Mouse (Mus musculus): ENCODE results near the gene Agpat4.
"Not testable (repeated sequence)": the region's sequence is repeated elsewhere in the genome, so short reads cannot be mapped to it uniquely, and the experiment has no call there.

Gene Agpat4

DNA sequence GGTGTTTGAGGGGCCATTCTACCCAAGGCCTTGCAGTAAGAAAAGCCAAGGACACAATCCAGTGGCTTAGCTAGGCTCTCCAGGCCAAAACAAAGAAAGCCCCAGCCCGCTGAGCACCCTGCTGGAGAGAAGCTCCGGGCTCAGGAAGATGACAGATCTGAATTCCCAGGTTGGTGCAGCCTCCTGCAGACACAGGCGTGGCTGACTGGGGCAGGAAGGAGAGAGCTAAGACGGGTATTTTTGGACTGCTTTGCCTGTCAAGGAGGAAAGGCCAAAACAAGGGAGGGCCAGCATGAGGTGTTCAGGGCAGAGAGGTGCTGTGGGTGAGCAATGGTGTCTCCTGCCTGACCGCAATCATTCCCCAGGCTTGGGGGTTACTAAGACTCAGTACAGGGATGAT is 105.2 kb downstream of the Agpat4 start:
- ChIA-PET CTCF (interaction anchor here in 2 of 4 experiments (0.6 to 1.1 kb wide), 3 partner anchors 144 to 1507 kb away, joined by 3 read pairs; no protein-coding TSS in a partner anchor), POLR2A (interaction anchor here in 2 of 4 experiments (0.6 to 3.1 kb wide), 11 partner anchors 9 to 187 kb away, joined by 3 to 15 read pairs (median 5); no protein-coding TSS in a partner anchor)

DNA sequence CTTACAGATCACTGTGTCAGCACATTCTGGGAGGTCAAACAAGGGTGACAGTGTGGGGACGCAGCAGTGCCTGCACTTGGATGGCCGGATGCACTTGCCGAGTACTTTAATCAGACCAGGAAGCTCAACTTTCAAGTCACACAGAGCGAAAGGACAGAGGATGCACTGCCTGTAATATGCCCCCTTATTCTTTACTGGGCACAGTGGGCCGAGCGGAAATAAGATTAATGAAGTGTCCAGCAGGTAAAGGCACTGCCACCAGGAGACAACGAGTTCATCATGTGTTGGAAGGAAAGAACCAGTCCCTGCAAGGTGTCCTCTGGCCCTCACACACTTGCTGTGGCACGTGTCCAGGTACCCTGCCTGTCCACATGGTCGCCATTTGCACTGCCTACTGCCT is 105.6 kb downstream of the Agpat4 start:
- CTCF ChIA-PET: no interaction called here
- POLR2A ChIA-PET: interaction anchor here in 2 of 4 experiments (0.6 to 3.1 kb wide), 8 partner anchors 9 to 188 kb away, joined by 3 to 15 read pairs (median 5); no protein-coding TSS in a partner anchor

DNA sequence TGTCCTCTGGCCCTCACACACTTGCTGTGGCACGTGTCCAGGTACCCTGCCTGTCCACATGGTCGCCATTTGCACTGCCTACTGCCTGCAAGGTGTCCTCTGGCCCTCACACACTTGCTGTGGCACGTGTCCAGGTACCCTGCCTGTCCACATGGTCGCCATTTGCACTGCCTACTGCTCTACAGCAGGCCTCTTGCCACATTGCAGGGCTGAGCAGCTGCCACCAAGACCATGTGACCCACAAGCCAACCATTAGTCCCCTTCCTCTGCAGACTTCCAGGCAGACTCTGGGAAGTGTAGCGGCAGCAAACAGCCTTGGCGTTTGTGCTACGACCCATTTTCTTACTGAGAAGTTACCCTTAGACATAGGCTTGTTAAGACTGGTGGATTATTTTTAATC is 106.0 kb downstream of the Agpat4 start:
- POLR2A ChIA-PET: interaction anchor here in 1 of 4 experiments (1.7 kb wide), 1 partner anchor 90 kb away, joined by 4 read pairs; no protein-coding TSS in a partner anchor
- CTCF ChIA-PET: not testable (repeated sequence)

DNA sequence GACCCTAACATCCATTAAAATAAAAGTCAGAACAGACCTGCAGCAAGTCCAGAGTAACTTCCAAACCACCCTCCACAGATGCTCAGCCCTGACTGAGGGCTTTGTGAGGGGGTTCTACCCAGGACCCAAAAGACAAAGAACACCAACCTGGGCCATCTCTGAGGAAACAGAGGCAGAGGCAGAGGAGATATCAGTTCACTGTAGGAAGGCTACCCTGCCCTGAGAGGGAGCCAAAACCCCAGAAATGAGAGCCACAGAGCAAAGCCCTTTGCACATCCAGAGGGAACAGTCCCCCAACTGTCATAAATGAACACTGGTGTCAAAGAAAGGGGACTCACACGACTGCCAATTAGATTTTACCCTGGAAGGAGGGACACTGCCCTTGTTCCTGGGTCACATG is 106.7 kb downstream of the Agpat4 start:
- CTCF ChIA-PET: no interaction called here
- POLR2A ChIA-PET: no interaction called here

DNA sequence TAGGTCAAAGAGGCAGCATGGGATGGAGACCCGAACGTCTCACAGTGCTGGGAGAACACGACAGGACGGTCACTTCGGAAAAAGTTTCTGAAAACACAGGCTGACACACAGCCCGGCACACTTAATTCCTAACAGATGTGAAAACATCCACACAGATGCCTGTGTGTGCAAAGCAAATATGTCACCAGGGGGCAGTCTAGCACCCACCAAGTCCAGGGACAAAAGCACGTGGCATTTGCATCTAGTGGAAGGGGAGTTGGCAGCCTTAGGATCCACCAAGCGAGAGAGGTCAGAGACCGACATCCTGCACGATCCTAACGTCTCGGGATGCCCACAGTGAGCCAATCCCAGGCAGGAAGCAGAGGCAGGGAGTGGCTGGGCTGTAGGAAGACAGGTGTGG is 108.0 kb downstream of the Agpat4 start:
- ChIA-PET CTCF (interaction anchor here in 1 of 4 experiments (1.3 kb wide), 1 partner anchor 141 kb away, joined by 4 read pairs; no protein-coding TSS in a partner anchor), POLR2A (interaction anchor here in 2 of 4 experiments (1.0 to 2.6 kb wide), 3 partner anchors 14 to 187 kb away, joined by 3 to 7 read pairs (median 3); no protein-coding TSS in a partner anchor)

DNA sequence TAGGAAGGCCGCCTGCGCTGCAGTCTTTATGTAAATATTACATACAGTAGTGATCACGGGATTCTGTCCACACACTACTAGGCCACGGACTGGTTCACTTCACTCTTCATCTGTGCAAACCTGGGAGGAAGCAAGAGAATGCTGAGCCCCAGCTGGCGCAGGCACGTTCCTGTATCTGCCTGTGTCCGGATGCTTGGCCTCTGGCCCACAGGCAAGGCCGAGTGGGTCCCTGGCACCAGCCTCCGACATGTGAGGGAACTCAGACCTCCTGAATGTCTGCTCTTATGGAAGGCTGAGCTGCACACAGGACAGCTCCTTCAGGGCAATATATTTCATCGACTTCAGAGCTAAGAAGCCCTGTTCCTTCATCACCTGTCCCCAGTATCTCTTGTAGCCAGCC is 109.5 kb downstream of the Agpat4 start:
- CTCF ChIA-PET: interaction anchor here in 2 of 4 experiments (0.8 to 1.4 kb wide), 4 partner anchors 13 to 197 kb away, joined by 3 to 6 read pairs (median 4); no protein-coding TSS in a partner anchor
- POLR2A ChIA-PET: interaction anchor here in 2 of 4 experiments (1.0 to 2.6 kb wide), 8 partner anchors 9 to 141 kb away, joined by 3 to 7 read pairs (median 3); no protein-coding TSS in a partner anchor

DNA sequence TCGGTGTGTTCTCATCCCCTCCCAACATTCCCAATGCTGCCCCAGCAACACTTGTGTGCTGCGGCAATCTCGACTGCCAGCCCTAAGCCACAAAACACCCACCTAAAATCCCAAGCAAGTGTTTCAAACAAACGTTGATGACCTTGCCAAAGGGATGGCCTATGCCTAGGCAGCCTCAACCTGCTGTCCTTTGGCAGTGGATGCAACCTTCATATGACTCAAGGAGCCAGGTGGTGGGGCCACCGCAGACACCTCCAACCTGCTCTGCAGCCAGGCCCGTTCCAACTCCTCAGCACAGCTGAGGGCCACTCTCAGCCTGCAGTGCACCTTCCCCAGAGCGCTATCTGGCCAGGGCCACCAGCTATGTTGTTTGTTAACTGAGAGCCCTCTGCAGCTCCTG is 110.0 kb downstream of the Agpat4 start:
- ChIA-PET CTCF (interaction anchor here in 2 of 4 experiments (0.8 to 1.4 kb wide), 3 partner anchors 14 to 197 kb away, joined by 3 to 6 read pairs (median 3); no protein-coding TSS in a partner anchor), POLR2A (interaction anchor here in 2 of 4 experiments (1.0 to 2.6 kb wide), 6 partner anchors 9 to 140 kb away, joined by 3 to 7 read pairs (median 3); no protein-coding TSS in a partner anchor)

DNA sequence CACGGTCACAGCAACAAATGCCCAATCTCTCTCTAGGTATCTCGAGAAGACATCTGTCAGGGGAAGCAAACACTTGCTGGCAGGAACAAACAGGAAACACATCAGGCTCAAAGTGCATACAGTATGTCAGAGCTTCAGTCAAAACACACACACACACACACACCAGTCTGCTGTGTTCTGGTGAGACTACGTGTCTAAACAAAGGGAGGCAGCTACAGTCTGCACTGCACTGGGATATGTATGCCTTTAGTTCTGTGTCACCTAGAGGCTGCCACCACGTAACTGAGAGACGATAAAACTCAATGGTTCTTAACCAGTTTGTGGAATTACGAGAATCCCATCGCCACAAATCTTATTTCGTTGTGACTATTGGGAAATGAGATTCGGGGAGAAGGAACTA is 111.3 kb downstream of the Agpat4 start:
- CTCF ChIA-PET: no interaction called here
- POLR2A ChIA-PET: interaction anchor here in 2 of 4 experiments (0.6 to 1.5 kb wide), 3 partner anchors 9 to 10 kb away, joined by 4 to 7 read pairs (median 4); no protein-coding TSS in a partner anchor

DNA sequence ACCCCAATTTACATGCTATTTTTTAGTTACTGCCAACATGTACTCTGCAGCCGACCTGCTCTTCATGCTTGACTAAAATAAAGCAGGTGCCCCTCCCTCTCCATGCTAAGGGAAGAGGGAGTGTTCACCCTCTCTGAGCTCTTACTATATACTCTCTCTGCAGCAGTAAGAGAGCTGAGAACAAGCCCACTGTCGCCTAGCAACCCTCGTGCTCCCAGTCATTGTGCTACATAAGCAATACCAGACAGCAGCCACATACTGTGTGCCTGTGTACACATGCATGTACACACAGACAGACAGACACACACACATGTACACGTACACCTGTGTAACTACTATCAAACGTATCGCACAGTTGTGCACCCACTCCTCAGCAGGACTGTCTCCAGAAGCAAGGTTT is 111.7 kb downstream of the Agpat4 start:
- ChIA-PET CTCF (interaction anchor here in 2 of 4 experiments (0.5 to 1.2 kb wide), 2 partner anchors 36 to 125 kb away, joined by 3 to 6 read pairs; no protein-coding TSS in a partner anchor), POLR2A (interaction anchor here in 2 of 4 experiments (0.6 to 1.5 kb wide), 3 partner anchors 9 to 11 kb away, joined by 4 to 7 read pairs (median 4); no protein-coding TSS in a partner anchor)

DNA sequence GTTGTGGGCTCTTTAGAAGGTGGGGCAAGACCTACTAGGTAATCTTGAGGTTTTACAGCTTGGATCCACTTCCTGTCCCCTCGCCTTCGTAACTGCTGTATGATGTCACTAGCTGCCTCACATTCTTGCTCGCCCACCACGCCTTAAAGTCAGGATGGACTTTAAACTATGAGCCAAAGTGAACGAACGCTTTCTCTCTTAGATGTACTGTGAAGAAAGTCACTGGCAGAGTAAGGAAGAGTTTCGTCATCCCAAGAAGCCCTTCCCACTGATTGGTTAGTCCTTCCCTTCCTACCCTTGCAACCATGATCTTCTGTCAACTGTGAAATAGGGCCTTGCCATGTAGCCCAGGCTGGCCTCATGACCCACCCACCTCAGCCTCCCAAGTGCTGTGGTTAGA is 112.6 kb downstream of the Agpat4 start:
- CTCF ChIA-PET: interaction anchor here in 1 of 4 experiments (0.7 to 1.2 kb wide), 2 partner anchors 35 to 199 kb away, joined by 3 to 5 read pairs; no protein-coding TSS in a partner anchor

GRCm38 (mm10) chr17:12232724-12233123 is 114.2 kb downstream of the Agpat4 start:
- CTCF ChIA-PET: no interaction called here
- POLR2A ChIA-PET: interaction anchor here in 2 of 4 experiments (0.6 to 3.4 kb wide), 4 partner anchors 10 to 259 kb away, joined by 4 to 15 read pairs (median 4); no protein-coding TSS in a partner anchor

More for the DNA sequence above, 112.6 kb downstream of the Agpat4 start:
- POLR2A ChIA-PET: interaction anchor here in 1 of 4 experiments (1.5 to 3.4 kb wide), 2 partner anchors 8 to 11 kb away, joined by 7 to 15 read pairs; no protein-coding TSS in a partner anchor

- ChIA-PET CTCF (no interaction called here), POLR2A (interaction anchor here in 1 of 4 experiments (1.3 to 1.9 kb wide), 2 partner anchors 13 to 23 kb away, joined by 3 to 7 read pairs; no protein-coding TSS in a partner anchor)
Observed at GRCm38 (mm10) chr17:12240701-12241100, 122.2 kb downstream of the Agpat4 start.

DNA sequence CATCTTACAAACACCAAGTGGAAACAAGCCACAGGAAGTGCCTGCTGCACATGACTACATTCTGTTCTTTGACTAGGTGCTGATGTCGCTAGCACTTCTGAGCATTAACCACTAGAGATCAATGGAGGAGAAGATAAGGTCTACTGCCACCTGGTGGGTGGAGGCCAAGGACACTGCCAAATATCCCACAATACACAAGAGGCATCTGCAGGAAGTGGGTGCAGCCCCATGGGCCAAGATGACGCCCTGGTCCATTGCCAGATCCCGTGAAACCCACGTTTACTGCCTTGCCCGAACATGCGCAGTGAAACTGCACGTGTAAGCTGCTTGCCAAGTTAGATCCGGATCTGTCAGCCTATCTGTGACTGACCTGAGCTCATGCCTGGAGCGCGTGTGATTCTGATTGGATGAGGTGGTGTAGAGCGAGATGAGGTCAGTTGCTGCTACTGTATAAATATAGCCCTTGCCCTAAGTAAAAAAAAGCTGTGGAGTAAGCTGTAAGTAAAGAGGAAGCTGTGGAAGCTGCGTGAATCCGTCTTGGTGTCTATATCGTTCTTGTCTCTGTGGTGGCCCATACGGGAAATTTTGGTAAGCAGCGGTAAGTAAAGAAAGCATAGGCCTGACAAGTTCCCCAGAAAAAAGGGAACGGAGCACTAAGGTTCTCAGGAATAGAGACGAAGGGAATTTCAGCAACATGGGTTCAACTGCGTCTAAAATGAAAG is 131.4 kb downstream of the Agpat4 start:
- POLR2A ChIA-PET: no interaction called here
- CTCF ChIA-PET: no interaction called here

- ChIA-PET POLR2A (no interaction called here), CTCF (no interaction called here)
Observed at GRCm38 (mm10) chr17:12250581-12250980, 132.1 kb downstream of the Agpat4 start.

DNA sequence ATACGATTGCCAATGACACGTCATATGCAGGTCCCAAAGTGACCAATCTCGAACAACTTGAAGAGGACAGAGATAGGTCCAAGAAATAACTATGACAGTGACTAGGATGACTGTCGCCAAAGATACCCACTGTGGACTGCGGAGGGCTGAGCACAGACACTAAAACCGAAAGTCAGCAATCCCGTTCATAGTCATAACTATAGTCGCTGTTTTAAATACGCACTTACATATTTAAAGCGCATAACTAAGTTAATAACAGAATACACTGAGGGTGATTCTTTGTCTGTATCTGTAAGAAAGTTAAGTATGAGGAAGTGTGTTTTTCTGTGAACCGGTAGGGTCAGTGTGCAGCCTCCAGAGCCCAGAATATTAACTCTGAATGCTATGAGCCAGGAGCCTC is 137.6 kb downstream of the Agpat4 start:
- ChIA-PET CTCF (no interaction called here), POLR2A (interaction anchor here in 2 of 4 experiments (0.7 to 1.1 kb wide), 3 partner anchors 9 to 216 kb away, joined by 3 to 5 read pairs (median 3); no protein-coding TSS in a partner anchor)

DNA sequence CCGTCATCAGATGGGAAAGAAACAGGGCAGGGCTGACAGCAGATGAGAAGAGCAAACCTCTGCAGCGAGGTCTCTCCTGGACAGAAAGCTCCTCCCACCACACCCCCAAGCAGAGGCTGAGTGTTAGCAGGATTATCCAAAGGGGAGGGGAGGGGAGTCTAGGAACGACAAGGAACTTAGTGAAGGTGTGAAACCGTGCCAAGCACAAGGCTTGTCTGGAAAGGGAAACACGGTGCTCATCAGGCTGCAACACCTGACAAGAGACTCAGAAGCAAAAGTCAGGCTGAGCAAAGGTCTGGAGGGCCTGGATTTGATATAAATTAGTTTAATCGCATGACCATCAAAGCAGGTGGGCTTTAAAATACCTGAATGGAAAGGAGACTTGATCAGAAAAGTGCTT is 140.0 kb downstream of the Agpat4 start:
- ChIA-PET CTCF (interaction anchor here in 1 of 4 experiments (0.5 to 1.0 kb wide), 2 partner anchors 111 to 1760 kb away, joined by 3 read pairs; no protein-coding TSS in a partner anchor), POLR2A (interaction anchor here in 1 of 4 experiments (1.5 kb wide), 1 partner anchor 9 kb away, joined by 5 read pairs; no protein-coding TSS in a partner anchor)

DNA sequence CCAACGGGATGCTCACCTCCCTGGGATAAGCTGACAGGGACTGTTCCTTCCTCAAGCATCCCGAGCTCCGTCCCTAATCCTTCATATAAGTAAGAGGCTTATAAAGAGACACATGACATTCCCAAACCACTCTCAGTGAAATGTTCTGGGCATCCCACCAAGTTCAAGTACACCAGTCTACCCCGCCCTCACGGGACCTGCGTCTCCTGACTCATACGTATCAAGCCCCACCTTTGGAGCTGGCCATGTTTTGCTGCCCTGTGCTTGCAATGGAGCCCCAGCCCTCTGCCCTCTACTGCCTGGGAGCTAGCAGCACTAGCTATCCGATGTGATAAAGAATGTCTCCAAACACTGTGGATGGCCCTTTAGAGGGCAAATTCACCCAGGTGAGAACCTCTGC is 141.5 kb downstream of the Agpat4 start:
- CTCF ChIA-PET: interaction anchor here in 2 of 4 experiments (0.8 to 1.2 kb wide), 2 partner anchors 41 to 108 kb away, joined by 3 read pairs; no protein-coding TSS in a partner anchor
- POLR2A ChIA-PET: interaction anchor here in 1 of 4 experiments (0.5 kb wide), 1 partner anchor 37 kb away, joined by 3 read pairs; no protein-coding TSS in a partner anchor

GRCm38 (mm10) chr17:12261376-12261775 is 142.9 kb downstream of the Agpat4 start:
- POLR2A ChIA-PET: interaction anchor here in 1 of 4 experiments (1.2 kb wide), 1 partner anchor 10 kb away, joined by 3 read pairs; no protein-coding TSS in a partner anchor
- CTCF ChIA-PET: no interaction called here

DNA sequence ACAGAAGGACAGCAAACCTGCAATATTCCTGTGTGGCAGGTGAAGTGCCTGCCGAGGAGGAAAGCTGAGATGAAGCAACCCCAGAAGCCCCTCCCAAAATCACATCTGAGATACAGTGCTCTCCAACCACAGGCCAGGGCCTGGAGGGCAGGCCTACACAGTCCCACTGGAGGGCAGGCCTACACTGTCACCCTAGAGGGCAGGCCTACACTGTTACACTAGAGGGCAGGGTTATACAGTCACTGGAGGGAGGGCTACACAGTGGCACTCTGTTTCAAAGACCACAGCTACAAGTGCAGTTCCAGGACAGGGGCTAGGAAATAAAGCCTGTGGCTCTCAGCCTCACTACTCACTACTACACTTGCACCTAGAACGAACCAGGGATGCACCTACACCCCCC is 143.4 kb downstream of the Agpat4 start:
- ChIA-PET CTCF (no interaction called here), POLR2A (interaction anchor here in 1 of 4 experiments (1.2 kb wide), 1 partner anchor 10 kb away, joined by 3 read pairs; no protein-coding TSS in a partner anchor)
